ENCODE assay signal across 8 mouse cellular contexts in the genomic region with DNA sequence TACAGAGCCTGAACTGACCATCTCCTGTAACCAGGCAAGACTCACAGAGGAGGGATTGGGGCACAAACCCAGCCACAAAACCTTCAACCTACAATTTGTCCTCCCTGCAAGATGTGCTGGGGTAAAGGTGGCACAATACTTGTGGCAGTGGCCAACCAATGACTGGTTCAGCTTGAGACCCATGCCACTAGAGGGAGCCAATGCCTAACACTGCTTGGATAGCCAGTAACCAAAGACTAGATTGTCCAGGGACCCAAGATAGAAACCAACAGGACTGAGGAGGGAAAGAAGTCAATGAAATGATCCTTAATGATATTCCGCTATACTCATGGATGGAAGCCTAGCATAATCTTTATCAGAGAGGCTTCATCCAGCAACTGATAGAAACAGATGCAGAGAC. TPM values are rescaled to one million over a fixed set of nuclear protein-coding genes. Genes with fewer than 3 reads are reported as not detected.
DNase-seq lines count a peak whose midpoint lies in the region; ATAC-seq and TF ChIP-seq lines count a peak whose summit lies in the region.

No protein-coding gene starts in this region.

- H3K9me3 ChIP-seq in E14TG2a.4 (ENCODE audit: low read length): no peaks in the 10 kb centered on the region
- no peaks in the 10 kb centered on the region for H3K9me3 ChIP-seq in lung, embryonic 14.5 days (ENCODE audit: low read depth, low read length)

- peak; percentile 70 for DNase-seq in adrenal gland, adult 2 months
- peak; percentile 62 for DNase-seq in embryo, embryonic 11.5 days (ENCODE audit: low read depth, low spot score)
- peak; percentile 75 to 81 for DNase-seq in kidney, postnatal 4 days
- peak; percentile 91 for DNase-seq in lung, embryonic 14.5 days
- DNase-seq in ovary, postnatal 14 days (ENCODE audit: low spot score): peak; percentile 65
- DNase-seq in thymus, postnatal 14 days: peak; percentile 80

- H3K9ac ChIP-seq in lung, embryonic 14.5 days: no peak overlapping the region

- ATAC-seq in granulocyte monocyte progenitor cell, adult 5-6 weeks (replicated peaks; ENCODE audit: poor library complexity, severe bottlenecking): peak; percentile 78
- 0 out of 2 replicates have a peak, but pooled peaks have one; percentile 69 for ATAC-seq in lung, embryonic 14.5 days (ENCODE audit: insufficient read depth)

- H3K27ac ChIP-seq in lung, embryonic 14.5 days (ENCODE audit: low read depth): no peak overlapping the region

- WGBS in lung, embryonic 14.5 days: 88% methylated on average over 1 of the region's 1 CpGs

- no peak overlapping the region for H3K4me2 ChIP-seq in lung, embryonic 14.5 days

- H3K4me3 ChIP-seq in E14TG2a.4 (replicated peaks; ENCODE audit: low read length): no peak overlapping the region
- H3K4me3 ChIP-seq in lung, embryonic 14.5 days (ENCODE audit: low read depth, low read length): no peak overlapping the region

- H3K4me1 ChIP-seq in E14TG2a.4 (replicated peaks; ENCODE audit: low read depth, low read length): peaks cover 23% of the 10 kb centered on the region
- H3K4me1 ChIP-seq in lung, embryonic 14.5 days (ENCODE audit: insufficient read depth): no peaks in the 10 kb centered on the region

- no peaks in the 10 kb centered on the region for H3K36me3 ChIP-seq in E14TG2a.4 (ENCODE audit: insufficient read depth, low read length)
- H3K36me3 ChIP-seq in lung, embryonic 14.5 days (ENCODE audit: insufficient read depth): no peaks in the 10 kb centered on the region

- TF ChIP-seq CTCF in E14TG2a.4 (conservative IDR thresholded peaks at IDR 0.05; ENCODE audit: low read length): peak; percentile 45
- TF ChIP-seq CTCF in lung, embryonic 14.5 days (IDR thresholded peaks at IDR 0.05; ENCODE audit: low read depth): peak; percentile 95

- peaks cover 10% of the 10 kb centered on the region; the same call in 1 of the 2 replicates for H3K27me3 ChIP-seq in E14TG2a.4 (ENCODE audit: insufficient read depth, low read length)
- H3K27me3 ChIP-seq in lung, embryonic 14.5 days (ENCODE audit: insufficient read depth, low read length): 0 out of 2 replicates have a peak, but pooled peaks cover 3% of the 10 kb centered on the region

RNA-seq across cellular contexts. Expression of a gene that starts 3.3 kb away (rescaled TPM):
- 1 to 10 TPM; 3.0 to 6.5 TPM for total RNA-seq in adrenal gland, adult 2 months (2021)
- polyA plus RNA-seq in adrenal gland, adult 2 months (2012; rRNA removed): 0.53 and 0.61 TPM in 2 replicates
- 5.2 and 11.1 TPM in 2 replicates for total RNA-seq in granulocyte monocyte progenitor cell, adult 5-6 weeks (2014; fragmentation: Nextera tagmentation)
- total RNA-seq in granulocyte monocyte progenitor cell, adult 5-6 weeks (2017): 9.4 and 11.3 TPM in 2 replicates
- polyA plus RNA-seq in lung, embryonic 14.5 days (2014; fragmentation: Nextera tagmentation; extraction: Ambion mirVana): 0.11 TPM in 1 of 2 replicates, not detected in the other

RNA-seq across cellular contexts. Expression of a gene that starts 39.7 kb away (rescaled TPM):
- 10 to 100 TPM; 13.5 to 16.4 TPM for total RNA-seq in adrenal gland, adult 2 months (2021)
- polyA plus RNA-seq in adrenal gland, adult 2 months (2012; rRNA removed): 1.3 and 2.5 TPM in 2 replicates
- 14.2 and 25.7 TPM in 2 replicates for total RNA-seq in granulocyte monocyte progenitor cell, adult 5-6 weeks (2014; fragmentation: Nextera tagmentation)
- 24.3 and 27.4 TPM in 2 replicates for total RNA-seq in granulocyte monocyte progenitor cell, adult 5-6 weeks (2017)
- 3.2 and 3.6 TPM in 2 replicates for polyA plus RNA-seq in lung, embryonic 14.5 days (2014; fragmentation: Nextera tagmentation; extraction: Ambion mirVana)
